ENCODE assay signal across 14 mouse cellular contexts in the genomic region with DNA sequence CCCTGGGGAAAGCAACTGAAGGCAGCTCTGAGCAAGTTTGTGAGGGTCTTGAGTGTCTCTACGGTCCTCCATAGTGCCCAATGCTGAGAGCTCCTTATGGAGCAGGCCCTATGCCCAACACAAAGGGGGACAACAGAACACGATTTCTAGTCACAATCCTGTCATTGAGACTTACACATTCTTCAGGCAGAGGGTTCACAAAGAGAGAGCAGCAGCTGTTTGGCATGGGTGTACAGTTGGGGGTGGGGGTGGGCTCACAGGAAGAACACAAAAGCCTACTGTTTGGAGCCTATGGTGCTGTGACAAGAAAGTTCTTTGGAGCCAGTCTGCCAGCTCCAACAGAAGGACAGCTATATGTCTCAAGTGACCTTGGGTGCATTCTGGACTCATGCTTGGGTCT. TPM values are rescaled to one million over a fixed set of nuclear protein-coding genes. Genes with fewer than 3 reads are reported as not detected.
DNase-seq lines count a peak whose midpoint lies in the region; ATAC-seq and TF ChIP-seq lines count a peak whose summit lies in the region.
"Had no signal": no experiment of that assay in that cellular context is flagged by ENCODE, and none has a peak within 500 bp of the region (broad histone marks: within the 10 kb centered on the region; RNA-seq: fewer than 3 reads in every experiment).

No protein-coding gene starts in this region.

- 84% methylated on average over 2 of the region's 2 CpGs for WGBS in intestine, embryonic 15.5 days
- WGBS in intestine, postnatal 0 days, result 80% methylated on average over 2 of the region's 2 CpGs
- WGBS in embryonic facial prominence, embryonic 12.5 days, result 31% methylated on average over 2 of the region's 2 CpGs
- 50% methylated on average over 2 of the region's 2 CpGs for WGBS in hindbrain, embryonic 14.5 days
- WGBS in midbrain, embryonic 15.5 days, result 39% methylated on average over 2 of the region's 2 CpGs
- 73% methylated on average over 2 of the region's 2 CpGs for WGBS in liver, embryonic 12.5 days (ENCODE audit: insufficient replicate concordance)

- H3K4me2 ChIP-seq in intestine, embryonic 15.5 days (replicated peaks), result no peak overlapping the region
- H3K4me2 ChIP-seq in intestine, postnatal 0 days (replicated peaks; ENCODE audit: low read depth), result no peak overlapping the region
- no peak overlapping the region for H3K4me2 ChIP-seq in embryonic facial prominence, embryonic 12.5 days (replicated peaks)
- H3K4me2 ChIP-seq in hindbrain, embryonic 14.5 days (replicated peaks), result no peak overlapping the region
- H3K4me2 ChIP-seq in midbrain, embryonic 15.5 days, result no peak overlapping the region
- H3K4me2 ChIP-seq in liver, embryonic 12.5 days, result no peak overlapping the region

- H3K27ac ChIP-seq in intestine, embryonic 15.5 days, result no peak overlapping the region
- no peak overlapping the region for H3K27ac ChIP-seq in intestine, postnatal 0 days (ENCODE audit: low read depth, low read length)
- H3K27ac ChIP-seq in embryonic facial prominence, embryonic 12.5 days, result peak overlapping the region; percentile 61; the same call in 1 of the 2 replicates
- H3K27ac ChIP-seq in hindbrain, embryonic 14.5 days, result peak overlapping the region; percentile 44
- peak overlapping the region; percentile 43; the same call in 1 of the 2 replicates for H3K27ac ChIP-seq in midbrain, embryonic 15.5 days
- H3K27ac ChIP-seq in liver, embryonic 12.5 days, result no peak overlapping the region

- peaks cover 64% of the 10 kb centered on the region for H3K36me3 ChIP-seq in intestine, embryonic 15.5 days
- H3K36me3 ChIP-seq in intestine, postnatal 0 days (ENCODE audit: control insufficient read depth, insufficient read depth), result peaks cover 62% of the 10 kb centered on the region
- H3K36me3 ChIP-seq in embryonic facial prominence, embryonic 12.5 days, result peaks cover 86% of the 10 kb centered on the region
- H3K36me3 ChIP-seq in hindbrain, embryonic 14.5 days (replicated peaks; ENCODE audit: control insufficient read depth, insufficient read depth), result peaks cover 99% of the 10 kb centered on the region
- peaks cover 89% of the 10 kb centered on the region for H3K36me3 ChIP-seq in midbrain, embryonic 15.5 days (replicated peaks)
- H3K36me3 ChIP-seq in liver, embryonic 12.5 days, result peaks cover 94% of the 10 kb centered on the region

- H3K9ac ChIP-seq in intestine, embryonic 15.5 days, result no peak overlapping the region
- H3K9ac ChIP-seq in intestine, postnatal 0 days (ENCODE audit: low read depth, low read length), result no peak overlapping the region
- 0 out of 2 replicates have a peak overlapping the region, but pooled peaks have one; percentile 24 for H3K9ac ChIP-seq in embryonic facial prominence, embryonic 12.5 days
- no peak overlapping the region for H3K9ac ChIP-seq in hindbrain, embryonic 14.5 days
- no peak overlapping the region for H3K9ac ChIP-seq in midbrain, embryonic 15.5 days
- no peak overlapping the region for H3K9ac ChIP-seq in liver, embryonic 12.5 days

- no peaks in the 10 kb centered on the region for H3K9me3 ChIP-seq in intestine, embryonic 15.5 days
- H3K9me3 ChIP-seq in intestine, postnatal 0 days (ENCODE audit: control insufficient read depth), result no peaks in the 10 kb centered on the region
- H3K9me3 ChIP-seq in embryonic facial prominence, embryonic 12.5 days, result no peaks in the 10 kb centered on the region
- no peaks in the 10 kb centered on the region for H3K9me3 ChIP-seq in hindbrain, embryonic 14.5 days (ENCODE audit: control insufficient read depth, low read length)
- no peaks in the 10 kb centered on the region for H3K9me3 ChIP-seq in midbrain, embryonic 15.5 days
- H3K9me3 ChIP-seq in liver, embryonic 12.5 days (replicated peaks), result no peaks in the 10 kb centered on the region

- no peaks in the 10 kb centered on the region for H3K27me3 ChIP-seq in intestine, embryonic 15.5 days (replicated peaks)
- no peaks in the 10 kb centered on the region for H3K27me3 ChIP-seq in intestine, postnatal 0 days (replicated peaks; ENCODE audit: control insufficient read depth, insufficient read depth, low read length)
- no peaks in the 10 kb centered on the region for H3K27me3 ChIP-seq in embryonic facial prominence, embryonic 12.5 days
- no peaks in the 10 kb centered on the region for H3K27me3 ChIP-seq in hindbrain, embryonic 14.5 days (ENCODE audit: control insufficient read depth, insufficient read depth, low read length)
- H3K27me3 ChIP-seq in midbrain, embryonic 15.5 days (replicated peaks), result no peaks in the 10 kb centered on the region
- H3K27me3 ChIP-seq in liver, embryonic 12.5 days (replicated peaks), result no peaks in the 10 kb centered on the region

- TF ChIP-seq CTCF in intestine, postnatal 0 days (IDR thresholded peaks at IDR 0.05; ENCODE audit: low read depth), result no peak

- no peak overlapping the region for H3K4me3 ChIP-seq in intestine, embryonic 15.5 days (replicated peaks)
- H3K4me3 ChIP-seq in intestine, postnatal 0 days (ENCODE audit: low read depth, low read length), result no peak overlapping the region
- no peak overlapping the region for H3K4me3 ChIP-seq in embryonic facial prominence, embryonic 12.5 days
- H3K4me3 ChIP-seq in hindbrain, embryonic 14.5 days (replicated peaks; ENCODE audit: low read length), result no peak overlapping the region
- H3K4me3 ChIP-seq in midbrain, embryonic 15.5 days, result no peak overlapping the region
- H3K4me3 ChIP-seq in liver, embryonic 12.5 days, result no peak overlapping the region

- DNase-seq in hindbrain, embryonic 14.5 days (ENCODE audit: low spot score), result no peak
- DNase-seq in urinary bladder, adult 18-20 months (ENCODE audit: low spot score in 2 of 2), result no peak
- no peak for DNase-seq in ovary, postnatal 36 days (ENCODE audit: low spot score)
- DNase-seq: B cell, adult 2 months; cerebellum, adult 8-10 months; heart, adult 18-20 months; heart, postnatal 14 days; kidney, adult 2 months had no signal

- 0 out of 2 replicates have a peak, but pooled peaks have one; percentile 20 for ATAC-seq in intestine, embryonic 15.5 days
- ATAC-seq in intestine, postnatal 0 days, result no peak
- ATAC-seq in embryonic facial prominence, embryonic 12.5 days (ENCODE audit: insufficient number of reproducible peaks, insufficient read depth, low FRiP score, low TSS enrichment), result no peak
- ATAC-seq in hindbrain, embryonic 14.5 days (ENCODE audit: low FRiP score), result peak; percentile 74; the same call in 1 of the 2 replicates
- ATAC-seq in midbrain, embryonic 15.5 days (replicated peaks), result peak; percentile 27; the same call in 1 of the 2 replicates
- no peak for ATAC-seq in liver, embryonic 12.5 days

- no peaks in the 10 kb centered on the region for H3K4me1 ChIP-seq in intestine, embryonic 15.5 days (replicated peaks)
- no peaks in the 10 kb centered on the region for H3K4me1 ChIP-seq in intestine, postnatal 0 days (replicated peaks; ENCODE audit: control insufficient read depth, insufficient read depth, low read length)
- peaks cover 6% of the 10 kb centered on the region; the same call in 1 of the 2 replicates for H3K4me1 ChIP-seq in embryonic facial prominence, embryonic 12.5 days
- no peaks in the 10 kb centered on the region for H3K4me1 ChIP-seq in hindbrain, embryonic 14.5 days (replicated peaks; ENCODE audit: control insufficient read depth, insufficient read depth, low read length)
- no peaks in the 10 kb centered on the region for H3K4me1 ChIP-seq in midbrain, embryonic 15.5 days
- H3K4me1 ChIP-seq in liver, embryonic 12.5 days, result no peaks in the 10 kb centered on the region

RNA-seq across cellular contexts. Expression of a gene that starts 17.9 kb away (rescaled TPM):
- 0.21 TPM in 1 of 2 replicates, not detected in the other for polyA plus RNA-seq in intestine, embryonic 15.5 days (2015; fragmentation: Nextera tagmentation; extraction: Ambion mirVana)
- 1.4 TPM in 2 replicates for polyA plus RNA-seq in intestine, postnatal 0 days (2015; fragmentation: Nextera tagmentation; extraction: Ambion mirVana)
- 0.64 and 10.6 TPM in 2 replicates for polyA plus RNA-seq in embryonic facial prominence, embryonic 12.5 days (2016; fragmentation: Nextera tagmentation; extraction: Ambion mirVana)
- polyA plus RNA-seq in hindbrain, embryonic 14.5 days (2014; fragmentation: Nextera tagmentation; extraction: Ambion mirVana), result 2.4 TPM in 2 replicates
- polyA plus RNA-seq in midbrain, embryonic 15.5 days (2015; fragmentation: Nextera tagmentation; extraction: Ambion mirVana), result 3.6 and 6.4 TPM in 2 replicates
- 1.3 and 2.0 TPM in 2 replicates for polyA plus RNA-seq in liver, embryonic 12.5 days (2016; fragmentation: Nextera tagmentation; extraction: Ambion mirVana)
- polyA plus RNA-seq: liver, embryonic 16.5 days had no signal

RNA-seq across cellular contexts. Expression of a gene that starts 20.2 kb away (rescaled TPM):
- polyA plus RNA-seq in intestine, embryonic 15.5 days (2015; fragmentation: Nextera tagmentation; extraction: Ambion mirVana), result 4.7 and 4.9 TPM in 2 replicates
- 2.5 and 3.1 TPM in 2 replicates for polyA plus RNA-seq in intestine, postnatal 0 days (2015; fragmentation: Nextera tagmentation; extraction: Ambion mirVana)
- 10.5 and 10.6 TPM in 2 replicates for polyA plus RNA-seq in embryonic facial prominence, embryonic 12.5 days (2016; fragmentation: Nextera tagmentation; extraction: Ambion mirVana)
- polyA plus RNA-seq in hindbrain, embryonic 14.5 days (2014; fragmentation: Nextera tagmentation; extraction: Ambion mirVana), result 24.8 and 28.7 TPM in 2 replicates
- polyA plus RNA-seq in midbrain, embryonic 15.5 days (2015; fragmentation: Nextera tagmentation; extraction: Ambion mirVana), result 36.2 and 38.0 TPM in 2 replicates
- polyA plus RNA-seq in liver, embryonic 12.5 days (2016; fragmentation: Nextera tagmentation; extraction: Ambion mirVana), result 2.1 and 2.4 TPM in 2 replicates

RNA-seq across cellular contexts. Expression of a gene that starts 20.5 kb away (rescaled TPM):
- 18.4 TPM in 2 replicates for polyA plus RNA-seq in intestine, embryonic 15.5 days (2015; fragmentation: Nextera tagmentation; extraction: Ambion mirVana)
- polyA plus RNA-seq in intestine, postnatal 0 days (2015; fragmentation: Nextera tagmentation; extraction: Ambion mirVana), result 11.7 and 12.6 TPM in 2 replicates
- 25.7 and 29.1 TPM in 2 replicates for polyA plus RNA-seq in embryonic facial prominence, embryonic 12.5 days (2016; fragmentation: Nextera tagmentation; extraction: Ambion mirVana)
- 17.4 and 18.7 TPM in 2 replicates for polyA plus RNA-seq in hindbrain, embryonic 14.5 days (2014; fragmentation: Nextera tagmentation; extraction: Ambion mirVana)
- 23.2 and 24.8 TPM in 2 replicates for polyA plus RNA-seq in midbrain, embryonic 15.5 days (2015; fragmentation: Nextera tagmentation; extraction: Ambion mirVana)
- polyA plus RNA-seq in liver, embryonic 12.5 days (2016; fragmentation: Nextera tagmentation; extraction: Ambion mirVana), result 14.0 and 14.7 TPM in 2 replicates

RNA-seq across cellular contexts. Expression of a gene that starts 32.8 kb away (rescaled TPM):
- polyA plus RNA-seq in intestine, embryonic 15.5 days (2015; fragmentation: Nextera tagmentation; extraction: Ambion mirVana), result not detected in 2 replicates
- polyA plus RNA-seq in intestine, postnatal 0 days (2015; fragmentation: Nextera tagmentation; extraction: Ambion mirVana), result not detected in 2 replicates
- not detected in 2 replicates for polyA plus RNA-seq in embryonic facial prominence, embryonic 12.5 days (2016; fragmentation: Nextera tagmentation; extraction: Ambion mirVana)
- 0.25 TPM in 1 of 2 replicates, not detected in the other for polyA plus RNA-seq in hindbrain, embryonic 14.5 days (2014; fragmentation: Nextera tagmentation; extraction: Ambion mirVana)
- polyA plus RNA-seq in midbrain, embryonic 15.5 days (2015; fragmentation: Nextera tagmentation; extraction: Ambion mirVana), result not detected in 2 replicates
- polyA plus RNA-seq in liver, embryonic 12.5 days (2016; fragmentation: Nextera tagmentation; extraction: Ambion mirVana), result not detected in 2 replicates
- polyA plus RNA-seq: kidney, adult 2 months; liver, embryonic 16.5 days had no signal

Comparison
In these comparisons a context has a peak if more than half of its experiments do, and no peak if none do; other contexts are left out.
1. ATAC-seq: peak in intestine, embryonic 15.5 days (single experiment), hindbrain, embryonic 14.5 days (single experiment) and midbrain, embryonic 15.5 days (single experiment); none in intestine, postnatal 0 days (single experiment), embryonic facial prominence, embryonic 12.5 days (single experiment) and liver, embryonic 12.5 days (single experiment).
2. H3K27ac ChIP-seq: peak in embryonic facial prominence, embryonic 12.5 days (single experiment), hindbrain, embryonic 14.5 days (single experiment) and midbrain, embryonic 15.5 days (single experiment); none in intestine, embryonic 15.5 days (single experiment), intestine, postnatal 0 days (single experiment) and liver, embryonic 12.5 days (single experiment).